Mouse (Mus musculus): ENCODE measurements around the gene Pinlyp.

DNA sequence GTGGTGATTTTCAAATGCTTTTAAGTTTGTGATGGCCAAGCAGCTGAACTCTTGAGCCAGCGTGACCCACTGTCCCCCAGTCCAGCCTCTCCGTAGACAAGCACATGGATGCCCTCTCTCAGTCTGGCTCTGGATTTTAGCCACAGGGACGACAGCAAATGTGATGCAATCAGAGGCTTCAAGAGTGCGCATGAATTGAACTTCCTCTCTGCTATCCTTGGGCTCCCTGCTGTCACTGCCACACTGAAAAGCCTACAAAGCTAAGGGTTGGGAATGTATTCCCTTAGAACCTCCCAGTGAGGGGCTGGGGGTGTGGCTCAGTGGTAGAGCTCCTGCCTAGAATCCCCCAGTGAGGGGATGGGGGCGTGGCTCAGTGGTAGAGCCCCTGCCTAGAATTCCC is 7.2 kb downstream of the Pinlyp start:
- TF ChIP-seq POLR2A (IDR thresholded peaks at IDR 0.05; ENCODE audit: borderline replicate concordance, low read depth, low read length) = no peak
- TF ChIP-seq CTCF (IDR thresholded peaks at IDR 0.05; ENCODE audit: low read depth, low read length) = no peak
